Mouse (Mus musculus): ENCODE results near the gene Hcst. TPM values are rescaled to one million over a fixed set of nuclear protein-coding genes. Genes with fewer than 3 reads are reported as not detected.
A peak's percentile ranks its signal among the peaks of the same experiment; 100 is the strongest.

Gene Hcst
- total and polyA plus RNA-seq, 3 experiments = 11.8 to 11.9 (median 11.8) TPM

DNA sequence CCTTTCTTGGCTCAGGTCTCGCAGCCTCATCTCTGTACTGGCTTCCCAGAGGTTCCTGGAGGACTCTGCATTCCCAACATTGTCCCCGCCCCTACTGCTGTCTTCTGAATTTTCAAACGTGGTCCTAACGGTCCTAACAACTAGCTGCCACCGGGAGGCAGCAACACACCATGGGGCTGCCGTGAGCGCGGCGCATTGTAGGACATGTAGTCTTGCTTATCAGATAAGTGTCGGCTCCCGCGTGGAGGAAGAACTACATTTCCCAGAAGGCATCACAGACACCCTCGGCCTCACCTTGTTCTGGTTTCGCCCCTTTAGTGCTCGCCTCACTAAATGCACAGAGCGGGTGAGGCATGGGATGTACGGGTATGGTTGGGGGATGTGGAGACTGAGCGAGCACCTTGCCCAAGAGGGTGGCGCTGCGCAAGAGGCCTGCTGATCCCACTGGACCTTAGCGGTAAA lies 46.1 kb downstream of the Hcst start (continued):
- no peak for TF ChIP-seq RCOR1 (conservative IDR thresholded peaks at IDR 0.05; ENCODE audit: low read depth, low read length)
- peak; percentile 92 for TF ChIP-seq RAD21 (IDR thresholded peaks at IDR 0.05; ENCODE audit: low read depth, low read length)
- TF ChIP-seq POLR2AphosphoS2 (IDR thresholded peaks at IDR 0.05; ENCODE audit: low read depth, low read length) = no peak
- TF ChIP-seq MYC (IDR thresholded peaks at IDR 0.05; ENCODE audit: low read depth, low read length) = peak; percentile 83; the same call in 1 of the 2 replicates
- peak; percentile 99 for TF ChIP-seq SMC3 (IDR thresholded peaks at IDR 0.05; ENCODE audit: low read depth, low read length)
- TF ChIP-seq USF1 (IDR thresholded peaks at IDR 0.05; ENCODE audit: low read depth, low read length) = no peak
- peak; percentile 38; the same call in 1 of the 2 replicates for TF ChIP-seq IRF4 (IDR thresholded peaks at IDR 0.05; ENCODE audit: low read depth, low read length)
- peak; percentile 37 for TF ChIP-seq ZC3H11A (IDR thresholded peaks at IDR 0.05; ENCODE audit: low read depth, low read length)
- TF ChIP-seq JUN (IDR thresholded peaks at IDR 0.05; ENCODE audit: insufficient read depth, low read depth, low read length) = no peak
- no peak for TF ChIP-seq TBP (conservative IDR thresholded peaks at IDR 0.05; ENCODE audit: low read depth, low read length)
- peak; percentile 27 to 97; a peak in 2 of 4 replicates for TF ChIP-seq CTCF (conservative IDR thresholded peaks at IDR 0.05 in 1 of 2, IDR thresholded peaks at IDR 0.05 in 1 of 2; ENCODE audit: low read depth in 2 of 2, low read length in 2 of 2)
- no peak for TF ChIP-seq E2F4 (IDR thresholded peaks at IDR 0.05; ENCODE audit: insufficient replicate concordance, low read depth, low read length)
- TF ChIP-seq EP300 (IDR thresholded peaks at IDR 0.05; ENCODE audit: low read length) = no peak
- TF ChIP-seq CHD2 (IDR thresholded peaks at IDR 0.05; ENCODE audit: low read length) = no peak

Other genes with a start within 250 kb of the Hcst start
Only the 20 nearest of the 34 such genes appear.
- gene Thap8, start 139.8 kb downstream of the Hcst start, total RNA-seq (2012; rRNA removed) = 0.38 and 0.63 TPM in 2 replicates
- gene Thap8, start 139.8 kb downstream of the Hcst start, total RNA-seq (2014; rRNA removed) = not detected in 2 replicates
- gene Thap8, start 139.8 kb downstream of the Hcst start, polyA plus RNA-seq (2012; ENCODE audit: insufficient read length, low read depth) = 0.23 TPM in 1 of 2 replicates, not detected in the other
- gene Wdr62, start 139.4 kb downstream of the Hcst start, total RNA-seq (2012; rRNA removed) = 5.3 and 5.4 TPM in 2 replicates
- 2.2 and 2.3 TPM in 2 replicates for gene Wdr62, start 139.4 kb downstream of the Hcst start, total RNA-seq (2014; rRNA removed)
- 17.7 and 19.7 TPM in 2 replicates for gene Wdr62, start 139.4 kb downstream of the Hcst start, polyA plus RNA-seq (2012; ENCODE audit: insufficient read length, low read depth)
- not detected in 2 replicates for gene Clip3, start 128.1 kb downstream of the Hcst start, total RNA-seq (2012; rRNA removed)
- gene Clip3, start 128.1 kb downstream of the Hcst start, total RNA-seq (2014; rRNA removed) = not detected in 2 replicates
- gene Clip3, start 128.1 kb downstream of the Hcst start, polyA plus RNA-seq (2012; ENCODE audit: insufficient read length, low read depth) = not detected in 2 replicates
- 33.9 and 35.7 TPM in 2 replicates for gene Alkbh6, start 111.1 kb downstream of the Hcst start, total RNA-seq (2012; rRNA removed)
- gene Alkbh6, start 111.1 kb downstream of the Hcst start, total RNA-seq (2014; rRNA removed) = 28.8 and 31.7 TPM in 2 replicates
- 25.2 and 25.4 TPM in 2 replicates for gene Alkbh6, start 111.1 kb downstream of the Hcst start, polyA plus RNA-seq (2012; ENCODE audit: insufficient read length, low read depth)
- 1.7 and 1.9 TPM in 2 replicates for gene Syne4, start 105.0 kb downstream of the Hcst start, total RNA-seq (2012; rRNA removed)
- 0.70 and 0.81 TPM in 2 replicates for gene Syne4, start 105.0 kb downstream of the Hcst start, total RNA-seq (2014; rRNA removed)
- gene Syne4, start 105.0 kb downstream of the Hcst start, polyA plus RNA-seq (2012; ENCODE audit: insufficient read length, low read depth) = 3.1 and 4.1 TPM in 2 replicates
- gene E130208F15Rik, start 98.1 kb downstream of the Hcst start, total RNA-seq (2012; rRNA removed) = 5.6 and 6.2 TPM in 2 replicates
- gene E130208F15Rik, start 98.1 kb downstream of the Hcst start, total RNA-seq (2014; rRNA removed) = 0.35 and 0.70 TPM in 2 replicates
- 6.2 and 9.7 TPM in 2 replicates for gene E130208F15Rik, start 98.1 kb downstream of the Hcst start, polyA plus RNA-seq (2012; ENCODE audit: insufficient read length, low read depth)
- 12.8 and 14.1 TPM in 2 replicates for gene Sdhaf1, start 96.0 kb downstream of the Hcst start, total RNA-seq (2012; rRNA removed)
- 16.0 and 18.5 TPM in 2 replicates for gene Sdhaf1, start 96.0 kb downstream of the Hcst start, total RNA-seq (2014; rRNA removed)
- gene Sdhaf1, start 96.0 kb downstream of the Hcst start, polyA plus RNA-seq (2012; ENCODE audit: insufficient read length, low read depth) = 8.8 and 11.3 TPM in 2 replicates
- 0.04 and 0.08 TPM in 2 replicates for gene Lrfn3, start 57.1 kb downstream of the Hcst start, total RNA-seq (2012; rRNA removed)
- not detected in 2 replicates for gene Lrfn3, start 57.1 kb downstream of the Hcst start, total RNA-seq (2014; rRNA removed)
- gene Lrfn3, start 57.1 kb downstream of the Hcst start, polyA plus RNA-seq (2012; ENCODE audit: insufficient read length, low read depth) = not detected in 2 replicates
- gene Tyrobp, start 6.1 kb downstream of the Hcst start, total RNA-seq (2012; rRNA removed) = 4.2 and 5.0 TPM in 2 replicates
- 9.4 and 13.0 TPM in 2 replicates for gene Tyrobp, start 6.1 kb downstream of the Hcst start, total RNA-seq (2014; rRNA removed)
- 14.3 and 18.9 TPM in 2 replicates for gene Tyrobp, start 6.1 kb downstream of the Hcst start, polyA plus RNA-seq (2012; ENCODE audit: insufficient read length, low read depth)
- gene Nfkbid, start 1.9 kb upstream of the Hcst start, total RNA-seq (2012; rRNA removed) = 133 and 161 TPM in 2 replicates
- 131 and 144 TPM in 2 replicates for gene Nfkbid, start 1.9 kb upstream of the Hcst start, total RNA-seq (2014; rRNA removed)
- gene Nfkbid, start 1.9 kb upstream of the Hcst start, polyA plus RNA-seq (2012; ENCODE audit: insufficient read length, low read depth) = 175 and 197 TPM in 2 replicates
- 0.34 and 0.93 TPM in 2 replicates for gene Aplp1, start 25.7 kb upstream of the Hcst start, total RNA-seq (2012; rRNA removed)
- not detected in 2 replicates for gene Aplp1, start 25.7 kb upstream of the Hcst start, total RNA-seq (2014; rRNA removed)
- gene Aplp1, start 25.7 kb upstream of the Hcst start, polyA plus RNA-seq (2012; ENCODE audit: insufficient read length, low read depth) = 0.10 TPM in 1 of 2 replicates, not detected in the other
- not detected in 2 replicates for gene Kirrel2, start 37.8 kb upstream of the Hcst start, total RNA-seq (2012; rRNA removed)
- not detected in 2 replicates for gene Kirrel2, start 37.8 kb upstream of the Hcst start, total RNA-seq (2014; rRNA removed)
- gene Kirrel2, start 37.8 kb upstream of the Hcst start, polyA plus RNA-seq (2012; ENCODE audit: insufficient read length, low read depth) = not detected in 2 replicates
- 2.1 and 2.4 TPM in 2 replicates for gene Nphs1, start 38.5 kb upstream of the Hcst start, total RNA-seq (2012; rRNA removed)
- not detected in 2 replicates for gene Nphs1, start 38.5 kb upstream of the Hcst start, total RNA-seq (2014; rRNA removed)
- 1.0 TPM in 1 of 2 replicates, not detected in the other for gene Nphs1, start 38.5 kb upstream of the Hcst start, polyA plus RNA-seq (2012; ENCODE audit: insufficient read length, low read depth)
- not detected in 2 replicates for gene Prodh2, start 73.8 kb upstream of the Hcst start, total RNA-seq (2012; rRNA removed)
- not detected in 2 replicates for gene Prodh2, start 73.8 kb upstream of the Hcst start, total RNA-seq (2014; rRNA removed)
- not detected in 2 replicates for gene Prodh2, start 73.8 kb upstream of the Hcst start, polyA plus RNA-seq (2012; ENCODE audit: insufficient read length, low read depth)
- gene Arhgap33, start 115.2 kb upstream of the Hcst start, total RNA-seq (2012; rRNA removed) = 2.5 and 2.8 TPM in 2 replicates
- gene Arhgap33, start 115.2 kb upstream of the Hcst start, total RNA-seq (2014; rRNA removed) = 0.44 and 0.76 TPM in 2 replicates
- 6.2 and 9.2 TPM in 2 replicates for gene Arhgap33, start 115.2 kb upstream of the Hcst start, polyA plus RNA-seq (2012; ENCODE audit: insufficient read length, low read depth)
- gene Hspb6, start 132.3 kb upstream of the Hcst start, total RNA-seq (2012; rRNA removed) = 1.6 and 2.3 TPM in 2 replicates
- 0.79 and 1.2 TPM in 2 replicates for gene Hspb6, start 132.3 kb upstream of the Hcst start, total RNA-seq (2014; rRNA removed)
- gene Hspb6, start 132.3 kb upstream of the Hcst start, polyA plus RNA-seq (2012; ENCODE audit: insufficient read length, low read depth) = 4.1 and 6.0 TPM in 2 replicates
- 4.0 and 5.9 TPM in 2 replicates for gene Proser3, start 132.4 kb upstream of the Hcst start, total RNA-seq (2012; rRNA removed)
- 1.7 and 2.0 TPM in 2 replicates for gene Proser3, start 132.4 kb upstream of the Hcst start, total RNA-seq (2014; rRNA removed)
- 5.7 and 6.0 TPM in 2 replicates for gene Proser3, start 132.4 kb upstream of the Hcst start, polyA plus RNA-seq (2012; ENCODE audit: insufficient read length, low read depth)
- gene Lin37, start 140.0 kb upstream of the Hcst start, total RNA-seq (2012; rRNA removed) = 8.3 and 11.0 TPM in 2 replicates
- 4.0 and 5.2 TPM in 2 replicates for gene Lin37, start 140.0 kb upstream of the Hcst start, total RNA-seq (2014; rRNA removed)
- 38.6 and 49.5 TPM in 2 replicates for gene Lin37, start 140.0 kb upstream of the Hcst start, polyA plus RNA-seq (2012; ENCODE audit: insufficient read length, low read depth)
- gene U2af1l4, start 143.4 kb upstream of the Hcst start, total RNA-seq (2012; rRNA removed) = 56.7 and 61.2 TPM in 2 replicates
- gene U2af1l4, start 143.4 kb upstream of the Hcst start, total RNA-seq (2014; rRNA removed) = 60.8 and 63.4 TPM in 2 replicates
- 51.5 and 54.4 TPM in 2 replicates for gene U2af1l4, start 143.4 kb upstream of the Hcst start, polyA plus RNA-seq (2012; ENCODE audit: insufficient read length, low read depth)
- 2.6 and 2.7 TPM in 2 replicates for gene Gm49396, start 143.5 kb upstream of the Hcst start, total RNA-seq (2012; rRNA removed)
- gene Gm49396, start 143.5 kb upstream of the Hcst start, total RNA-seq (2014; rRNA removed) = 1.9 and 2.3 TPM in 2 replicates
- gene Gm49396, start 143.5 kb upstream of the Hcst start, polyA plus RNA-seq (2012; ENCODE audit: insufficient read length, low read depth) = 3.3 and 3.8 TPM in 2 replicates